Mouse (Mus musculus) activated CD4-positive, CD25-positive, alpha-beta regulatory T cell, adult 4 months (primary cell): Measurements from ENCODE around the gene Foxo6. TPM values are rescaled to one million over a fixed set of nuclear protein-coding genes. Genes with fewer than 3 reads are reported as not detected.

ENCODE experiments used
- ATAC-seq: one replicate; pipeline ENCODE4 v1.8.0; 2017
- polyA plus RNA-seq, 2 experiments: library from polyadenylated mRNA; unstranded; fragments of 100-300 nt; shearing (Covaris generic); gene quantifications; one replicate each; pipeline ENCODE4 v1.2.1; 2017

Gene Foxo6
- polyA plus RNA-seq, 2 experiments from 2014 or later, result not detected

DNA sequence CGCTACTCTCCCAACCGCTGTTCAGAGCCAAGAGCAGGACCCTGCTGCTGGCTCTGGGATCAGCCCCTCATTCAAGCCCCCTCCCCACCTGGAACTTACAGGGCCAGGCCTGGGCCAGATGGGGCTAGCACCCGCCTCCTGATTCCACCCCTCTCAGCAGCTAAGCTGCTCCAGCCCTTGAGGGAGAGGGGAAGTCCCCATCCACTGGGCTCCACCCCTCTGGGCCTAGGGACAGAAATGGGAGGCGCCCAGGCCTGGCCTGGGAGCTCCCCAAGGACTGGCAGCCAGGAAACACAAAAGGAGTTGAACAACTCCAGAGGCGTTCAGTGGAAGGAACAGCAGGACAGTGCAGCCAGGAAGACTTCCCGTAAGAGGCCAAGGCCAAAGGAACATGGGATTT is 4.0 kb downstream of the Foxo6 start:
- ATAC-seq, result no peak

GRCm38 (mm10) chr4:120282568-120283091 is 4.5 kb downstream of the Foxo6 start:
- no peak for ATAC-seq

DNA sequence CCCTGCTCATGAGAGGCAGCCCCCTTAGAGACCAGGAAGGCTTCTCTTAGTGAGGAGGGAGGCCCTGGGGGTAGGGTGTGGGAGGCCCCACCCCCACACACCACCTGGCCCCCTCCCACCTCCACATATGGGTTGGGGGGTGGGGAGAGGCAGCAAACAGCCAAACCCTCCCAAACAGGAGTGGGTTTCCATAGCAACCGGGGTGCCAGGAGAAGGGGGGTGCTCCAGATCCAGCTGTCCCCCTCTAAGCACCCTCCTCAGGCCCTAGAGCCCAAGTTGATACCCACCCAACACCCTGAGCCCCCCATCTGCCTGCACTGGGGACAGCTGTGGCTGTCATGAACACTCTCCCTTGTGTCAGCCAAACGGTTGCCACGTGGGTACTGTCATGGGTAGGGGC is 6.1 kb downstream of the Foxo6 start:
- ATAC-seq, result no peak

DNA sequence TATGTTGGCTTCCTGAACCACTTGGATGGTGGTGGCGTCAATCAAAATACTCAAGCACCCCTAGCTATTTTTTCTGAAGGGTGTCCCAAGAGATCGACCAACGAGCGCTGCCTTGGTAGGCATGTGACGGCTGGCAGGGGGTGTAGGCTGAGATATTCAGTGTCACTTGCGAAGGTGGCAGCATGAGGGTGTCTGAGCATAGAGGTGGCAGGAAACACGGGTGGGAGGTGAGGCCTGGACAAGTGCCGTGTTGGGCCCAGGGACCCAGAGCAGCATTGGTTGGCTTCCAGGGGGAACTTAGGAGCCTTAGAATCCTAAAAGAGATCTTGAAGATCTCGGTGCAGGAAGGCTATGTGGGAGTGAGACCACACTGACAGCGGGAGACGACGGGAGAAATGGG is 6.7 kb downstream of the Foxo6 start:
- ATAC-seq, result no peak

- no peak for ATAC-seq
Measured at GRCm38 (mm10) chr4:120277255-120277928, 9.8 kb downstream of the Foxo6 start.

DNA sequence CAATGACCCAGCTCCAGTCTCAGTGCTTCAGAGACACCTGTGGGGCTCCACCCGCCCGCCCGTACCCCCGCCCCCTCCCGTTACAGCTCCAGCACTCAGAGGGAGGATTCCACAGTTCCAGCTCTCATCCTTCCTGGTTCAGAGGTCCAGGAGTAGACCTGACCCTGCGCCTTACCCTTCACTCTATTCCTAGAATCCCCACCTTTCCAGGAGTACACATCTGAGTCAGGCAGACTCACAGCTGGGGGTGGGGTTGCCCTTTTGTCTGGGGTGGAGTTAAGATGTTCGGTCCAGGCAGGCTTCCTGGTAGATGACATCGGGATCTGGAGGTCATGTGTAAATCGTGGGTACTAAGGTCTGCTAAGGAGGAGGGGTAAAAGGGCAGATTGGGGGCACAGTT is 11.7 kb downstream of the Foxo6 start:
- no peak for ATAC-seq

DNA sequence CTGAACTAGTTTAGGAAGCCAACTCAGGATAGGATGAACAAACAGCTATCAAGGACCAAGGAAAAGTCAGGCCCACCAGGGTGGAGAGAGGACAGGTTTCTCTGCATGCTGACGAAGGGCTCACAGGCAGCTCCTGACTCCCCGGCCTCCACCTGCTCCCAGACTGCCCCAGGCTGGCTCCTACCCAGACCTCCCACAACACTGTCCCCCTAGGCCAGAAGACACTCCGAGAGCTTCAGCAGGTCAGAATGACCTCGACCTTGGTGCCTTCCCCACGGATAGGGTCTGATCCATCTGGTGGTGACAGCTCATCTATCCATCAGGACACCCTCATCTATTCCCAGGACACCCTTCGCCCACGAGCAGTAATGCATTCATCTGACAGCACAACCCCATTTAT is 13.6 kb downstream of the Foxo6 start:
- no peak for ATAC-seq

DNA sequence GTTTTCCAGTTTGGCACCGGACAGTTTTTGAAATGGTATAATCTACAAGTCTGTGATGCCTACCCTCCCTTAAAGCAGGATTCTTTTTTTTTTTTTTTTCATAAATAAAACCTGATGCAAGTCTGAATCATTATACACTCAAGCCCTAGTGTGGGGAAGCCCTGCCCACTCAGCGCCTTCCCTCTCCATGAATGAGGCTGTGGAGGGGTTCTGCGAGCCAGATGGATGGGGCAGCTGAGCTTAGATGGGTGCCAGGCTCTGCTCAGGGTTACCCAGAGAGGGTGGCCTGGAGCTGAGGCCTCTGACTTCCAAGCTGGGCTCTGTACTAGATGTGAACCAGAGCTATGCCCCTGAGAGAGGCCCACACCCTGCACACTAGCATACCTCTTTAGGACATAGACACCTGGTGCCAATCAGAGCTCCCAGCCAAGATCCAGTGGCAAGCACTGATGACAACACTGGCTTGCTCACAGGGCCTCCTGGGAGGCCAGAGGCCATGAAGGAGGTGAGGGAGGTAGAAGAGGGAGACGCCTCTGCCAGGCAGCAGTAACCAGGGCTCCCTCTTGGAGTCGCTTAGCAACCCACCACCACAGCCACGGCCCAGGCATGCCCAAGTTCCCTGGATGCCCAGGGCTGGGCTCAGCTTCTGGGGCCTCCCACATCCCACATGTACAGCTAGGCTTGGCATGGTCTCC is 15.1 kb downstream of the Foxo6 start:
- no peak for ATAC-seq

- ATAC-seq, result no peak
Measured at GRCm38 (mm10) chr4:120271208-120271607, 15.9 kb downstream of the Foxo6 start.

DNA sequence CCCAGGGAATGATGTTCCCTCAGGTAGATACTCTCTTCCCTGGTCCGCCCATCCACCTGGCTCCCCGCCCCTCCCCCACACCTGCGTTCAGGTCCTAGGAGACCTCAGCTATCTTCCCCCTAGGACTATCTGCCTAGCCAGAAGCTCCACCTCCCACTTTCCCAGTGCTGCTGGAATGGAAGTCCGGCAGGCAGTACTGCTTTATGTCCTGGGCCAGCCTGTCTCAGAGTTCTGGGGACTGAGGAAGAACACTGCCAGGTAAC is 16.3 kb downstream of the Foxo6 start:
- ATAC-seq, result no peak

DNA sequence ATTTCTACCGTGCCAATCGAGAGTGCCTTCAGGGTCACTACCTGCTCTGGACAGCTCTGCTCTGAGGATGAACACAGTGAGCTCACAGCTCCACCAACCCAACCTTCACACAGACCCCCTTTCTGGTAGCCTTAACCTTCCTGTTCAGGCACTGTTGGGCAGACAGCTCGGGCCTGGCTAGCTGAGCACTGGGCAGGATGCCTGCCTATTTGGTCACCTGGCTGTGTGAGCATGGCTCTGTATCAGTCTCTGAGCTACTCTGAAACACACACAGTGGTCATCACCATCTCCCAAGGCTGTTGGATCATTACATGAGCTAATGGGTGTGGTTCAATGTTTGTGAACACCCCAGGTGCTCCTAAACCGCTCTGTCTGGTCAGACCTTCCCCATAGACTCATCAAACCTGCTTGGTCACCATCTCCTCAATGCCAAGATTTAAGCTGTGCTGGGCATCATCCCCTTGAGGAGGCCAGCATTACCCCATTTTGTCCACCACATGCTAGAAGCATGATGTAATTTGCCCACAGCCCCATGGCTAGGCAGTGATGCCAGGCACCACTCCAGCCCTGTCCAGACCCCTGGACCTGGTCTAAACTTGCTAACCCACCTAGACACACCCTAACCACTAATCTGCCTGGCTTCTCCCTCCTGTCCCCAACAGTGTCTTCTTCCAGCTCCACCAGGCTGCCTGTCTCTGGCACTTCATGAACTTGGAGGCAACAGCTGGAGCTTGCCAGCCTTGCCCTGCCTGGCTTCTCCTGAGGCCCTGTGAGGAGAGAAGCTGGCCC is 16.8 kb downstream of the Foxo6 start:
- no peak for ATAC-seq

- no peak for ATAC-seq
Measured at GRCm38 (mm10) chr4:120269426-120269825, 17.7 kb downstream of the Foxo6 start.

DNA sequence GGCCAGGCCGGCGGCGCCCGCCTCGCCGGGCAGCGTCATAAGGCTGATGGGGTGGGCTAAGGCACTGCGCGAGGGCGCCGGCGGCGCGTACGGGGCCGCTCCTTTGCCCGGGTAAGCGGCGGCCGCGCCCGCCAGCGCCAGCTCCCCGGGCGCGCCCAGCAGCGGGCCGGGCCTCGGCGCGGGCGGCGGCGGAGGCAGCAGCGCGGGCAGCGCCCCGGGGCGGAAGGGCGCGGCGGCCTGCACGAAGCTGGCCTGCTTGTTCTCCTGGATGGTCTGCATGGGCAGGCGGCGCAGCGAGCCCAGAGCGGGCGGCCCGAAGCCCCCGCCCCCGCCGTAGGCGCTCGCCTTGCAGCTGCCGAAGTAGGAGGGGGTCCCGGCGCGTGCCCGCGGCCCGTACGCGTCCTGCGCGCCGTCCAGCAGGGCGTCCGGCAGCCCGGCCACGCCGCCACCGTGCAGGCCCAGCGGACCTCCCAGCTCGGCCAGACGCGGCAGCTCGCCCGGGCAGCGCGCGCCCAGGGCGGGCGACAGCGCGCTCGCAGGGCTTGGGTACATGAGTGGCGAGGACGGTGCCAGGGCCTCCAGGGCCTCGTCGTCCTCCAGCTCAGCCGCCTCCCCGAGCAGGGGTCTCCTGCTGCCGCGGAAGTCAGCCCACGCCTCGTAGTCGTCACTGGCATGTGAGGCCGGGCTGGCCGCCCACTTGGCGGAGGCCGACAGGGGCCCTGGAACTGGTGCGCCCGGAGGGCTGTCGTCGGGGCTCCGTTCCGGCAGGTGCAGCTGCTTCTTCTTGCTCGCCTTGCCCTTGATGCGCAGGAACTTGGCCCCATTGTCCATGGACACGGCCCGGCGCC is 18.7 kb downstream of the Foxo6 start:
- no peak for ATAC-seq

DNA sequence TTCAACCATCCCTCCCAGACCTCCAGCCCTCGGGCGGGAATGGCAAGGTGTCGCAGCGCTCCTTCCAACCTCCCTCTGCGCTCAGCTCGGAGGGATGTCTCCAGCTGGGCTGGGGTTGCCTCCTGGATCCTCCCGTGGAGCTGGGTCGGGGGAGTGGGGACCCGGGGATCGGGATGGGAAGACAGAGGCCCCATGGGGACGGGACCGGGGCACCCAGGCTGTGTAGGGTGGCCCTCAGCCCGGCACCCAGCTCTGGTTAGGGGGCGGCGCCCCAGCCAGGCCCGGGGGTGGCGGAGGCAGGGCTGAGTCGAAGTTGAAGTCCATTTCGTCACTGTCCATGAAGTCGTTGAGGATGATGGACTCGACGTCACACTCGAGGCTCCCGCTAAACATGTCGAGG is 19.5 kb downstream of the Foxo6 start:
- ATAC-seq, result no peak

GRCm38 (mm10) chr4:120267136-120267535 is 20.0 kb downstream of the Foxo6 start:
- no peak for ATAC-seq

- ATAC-seq, result no peak
Measured at GRCm38 (mm10) chr4:120264105-120264504, 23.0 kb downstream of the Foxo6 start.

DNA sequence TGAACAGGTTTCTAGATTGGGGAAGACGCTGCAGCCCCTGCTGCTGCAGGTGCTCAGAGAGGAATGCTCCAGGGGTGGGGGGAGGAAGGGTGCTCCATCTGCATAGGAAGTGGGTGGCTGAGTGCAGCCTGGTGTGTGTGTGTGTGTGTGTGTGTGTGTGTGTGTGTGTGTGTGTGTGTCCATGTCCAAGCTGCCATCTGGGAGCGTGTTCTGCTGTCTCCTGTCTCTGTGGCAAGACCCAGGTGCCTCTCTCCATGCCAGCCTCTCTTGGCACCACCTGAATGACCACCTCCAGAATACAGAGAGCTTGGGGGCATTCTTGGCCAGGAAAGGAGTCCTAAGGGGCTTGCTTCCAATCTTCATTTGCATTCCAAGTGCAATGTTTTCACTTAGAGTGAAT is 24.4 kb downstream of the Foxo6 start:
- no peak for ATAC-seq

- no peak for ATAC-seq
Measured at GRCm38 (mm10) chr4:120262206-120262605, 24.9 kb downstream of the Foxo6 start.

GRCm38 (mm10) chr4:120259356-120260181 is 27.6 kb downstream of the Foxo6 start:
- ATAC-seq, result no peak

GRCm38 (mm10) chr4:120248800-120249261 is 38.3 kb downstream of the Foxo6 start:
- ATAC-seq, result no peak

DNA sequence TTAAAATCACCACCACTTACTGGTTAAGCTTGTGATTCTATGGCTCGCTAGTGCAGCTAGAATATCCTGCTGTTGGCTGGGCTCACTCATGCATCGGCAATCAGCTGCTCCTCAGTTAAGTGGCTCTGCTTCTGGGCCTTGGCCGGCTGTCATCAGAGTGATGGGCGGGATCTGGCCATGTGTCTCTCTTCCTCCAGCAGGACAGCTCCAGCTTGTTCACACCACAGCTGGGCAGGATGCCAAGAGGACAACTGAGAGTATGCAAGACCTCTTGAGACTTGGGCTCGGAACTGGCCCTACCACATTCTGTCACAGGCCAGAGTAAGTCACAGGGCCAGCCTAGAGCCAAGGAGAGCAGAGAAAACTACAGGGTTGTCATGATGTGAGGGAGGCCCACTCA is 39.7 kb downstream of the Foxo6 start:
- no peak for ATAC-seq

DNA sequence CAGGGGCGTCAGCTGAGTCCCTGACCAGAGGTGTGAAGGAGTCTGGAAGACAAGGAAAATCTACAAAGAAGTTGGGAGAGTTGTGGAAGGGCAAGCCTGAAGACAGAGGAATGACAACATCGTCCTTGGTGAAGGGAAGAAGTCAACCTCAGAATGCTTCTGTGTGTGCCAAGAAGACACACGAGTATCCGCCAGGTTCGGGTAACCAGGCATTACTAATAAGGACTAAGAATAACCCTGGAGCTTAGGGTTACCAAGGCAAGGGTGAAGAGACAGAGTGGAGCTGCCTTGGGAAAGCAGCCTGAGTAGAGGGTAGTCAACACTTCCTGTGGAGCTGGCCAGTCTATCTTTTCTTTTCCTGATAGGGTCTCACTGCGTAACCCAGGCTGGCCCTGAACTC is 41.1 kb downstream of the Foxo6 start:
- ATAC-seq, result no peak
